Mouse (Mus musculus) myocyte (in vitro differentiated cells): ENCODE measurements around the gene Ttc7. TPM values are rescaled to one million over a fixed set of nuclear protein-coding genes. Genes with fewer than 3 reads are reported as not detected.

Source experiments
- H3K27me3 ChIP-seq: one replicate; pipeline ENCODE4 v1.6.1; 2011; ENCODE audit not compliant: control insufficient read depth, insufficient read depth, insufficient read length
- H3K36me3 ChIP-seq: one replicate; pipeline ENCODE4 v1.6.1; 2011; ENCODE audit not compliant: control insufficient read depth, insufficient read depth
- H3K4me2 ChIP-seq: one replicate; pipeline ENCODE4 v1.6.1; 2011; ENCODE audit warnings: low read depth, control low read depth
- H3K4me3 ChIP-seq: one replicate; pipeline ENCODE4 v1.5.1; 2011; ENCODE audit warnings: mild to moderate bottlenecking, control low read depth, moderate library complexity
- H3K79me2 ChIP-seq: one replicate; pipeline ENCODE4 v1.6.1; 2011; ENCODE audit not compliant: control insufficient read depth, insufficient read depth
- H3ac ChIP-seq: one replicate; pipeline ENCODE4 v1.6.1; 2011; ENCODE audit not compliant: control insufficient read depth, insufficient read length
- CEBPB ChIP-seq: IDR thresholded peaks from 2 replicates; pipeline ENCODE4 v1.6.1; 2011; ENCODE audit warnings: mild to moderate bottlenecking, moderate library complexity; ENCODE audit not compliant: poor library complexity, insufficient read depth, severe bottlenecking
- E2F4 ChIP-seq: IDR thresholded peaks from one replicate; pipeline ENCODE4 v1.6.1; 2011; ENCODE audit warnings: mild to moderate bottlenecking, control low read depth, moderate library complexity; ENCODE audit not compliant: insufficient read depth
- MAX ChIP-seq: IDR thresholded peaks from one replicate; pipeline ENCODE4 v1.6.1; 2011; ENCODE audit warnings: low read depth, mild to moderate bottlenecking, control low read depth
- MYOD1 ChIP-seq, 3 experiments: IDR thresholded peaks; one replicate each; pipeline ENCODE4 v1.6.1; 2011; ENCODE audit warnings: control low read depth in 2 of 3, low read depth in 2 of 3, mild to moderate bottlenecking in 2 of 3, moderate library complexity in 1 of 3; ENCODE audit not compliant: insufficient read length in 2 of 3, control insufficient read depth in 1 of 3
- MYOG ChIP-seq, 3 experiments: IDR thresholded peaks; one replicate each; pipeline ENCODE4 v1.6.1; 2011; ENCODE audit warnings: control low read depth in 2 of 3, low read depth in 2 of 3, mild to moderate bottlenecking in 2 of 3; ENCODE audit not compliant: insufficient read length in 2 of 3, control insufficient read depth in 1 of 3, insufficient read depth in 1 of 3
- POLR2A ChIP-seq: IDR thresholded peaks from one replicate; pipeline ENCODE4 v1.6.1; 2011; ENCODE audit warnings: low read depth, mild to moderate bottlenecking, control low read depth, moderate library complexity; ENCODE audit not compliant: insufficient read length
- POLR2AphosphoS2 ChIP-seq: IDR thresholded peaks from one replicate; pipeline ENCODE4 v1.6.1; 2011; ENCODE audit warnings: low read depth, control low read depth; ENCODE audit not compliant: insufficient read length
- REST ChIP-seq: IDR thresholded peaks from one replicate; pipeline ENCODE4 v1.6.1; 2011; ENCODE audit warnings: mild to moderate bottlenecking, control low read depth, moderate library complexity; ENCODE audit not compliant: insufficient read depth, insufficient read length
- SRF ChIP-seq: IDR thresholded peaks from one replicate; pipeline ENCODE4 v1.6.1; 2011; ENCODE audit warnings: low read depth; ENCODE audit not compliant: control insufficient read depth, insufficient read length
- TCF12 ChIP-seq: IDR thresholded peaks from one replicate; pipeline ENCODE4 v1.6.1; 2011; ENCODE audit warnings: mild to moderate bottlenecking, control low read depth; ENCODE audit not compliant: poor library complexity, insufficient read depth, severe bottlenecking
- TCF3 ChIP-seq: IDR thresholded peaks from one replicate; pipeline ENCODE4 v1.6.1; 2011; ENCODE audit warnings: low read depth, control low read depth; ENCODE audit not compliant: insufficient read length
- USF1 ChIP-seq: IDR thresholded peaks from one replicate; pipeline ENCODE4 v1.6.1; 2011; ENCODE audit warnings: low read depth, mild to moderate bottlenecking, control low read depth, moderate library complexity
- polyA plus RNA-seq: library from polyadenylated mRNA; unstranded; fragments of >200 nt; fragmentation: generic; extraction: Trizol; gene quantifications from one replicate; pipeline ENCODE4 v1.2.1, GENCODE M21; 2012; ENCODE audit warnings: missing spikeins

The Ttc7 gene
- polyA plus RNA-seq, 1 experiment, result 15.2 TPM

DNA sequence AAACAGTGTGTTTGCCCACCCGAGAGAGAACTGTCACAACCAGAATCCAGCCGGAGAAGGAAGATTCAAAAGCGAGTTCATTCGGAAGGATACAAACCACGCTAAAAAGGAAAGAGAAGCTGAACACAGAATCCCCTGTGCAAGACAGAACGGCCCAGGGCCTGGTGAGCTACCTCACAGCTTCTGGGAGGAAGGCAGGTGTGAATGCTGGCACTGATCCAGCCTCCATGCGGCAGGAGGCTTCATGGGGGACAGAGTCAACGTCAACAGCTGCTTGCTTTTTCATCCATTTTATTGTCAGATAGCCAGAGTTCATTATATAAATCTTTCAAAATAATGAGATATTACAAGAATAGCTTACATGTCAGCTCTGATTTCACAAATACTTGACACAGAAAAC lies 28.3 kb upstream of the Ttc7 start:
- H3ac ChIP-seq, result no peak overlapping the region
- no peak for TF ChIP-seq MAX
- TF ChIP-seq CEBPB, result no peak
- TF ChIP-seq REST, result no peak
- no peak for TF ChIP-seq E2F4
- TF ChIP-seq MYOD1 (IDR thresholded peaks at IDR 0.05; ENCODE audit: control insufficient read depth in 1 of 3, insufficient read length in 2 of 3, low read depth in 2 of 3), result no peak
- no peak for TF ChIP-seq SRF
- TF ChIP-seq TCF12, result no peak
- no peak for TF ChIP-seq TCF3
- TF ChIP-seq MYOG (IDR thresholded peaks at IDR 0.05; ENCODE audit: control insufficient read depth in 1 of 3, insufficient read depth in 1 of 3, insufficient read length in 2 of 3, low read depth in 2 of 3), result no peak
- TF ChIP-seq USF1, result no peak
- no peak for TF ChIP-seq POLR2AphosphoS2
- TF ChIP-seq POLR2A, result no peak
- H3K79me2 ChIP-seq, result no peaks in the 10 kb centered on the region
- no peak overlapping the region for H3K4me2 ChIP-seq
- peaks cover 30% of the 10 kb centered on the region for H3K36me3 ChIP-seq
- no peak overlapping the region for H3K4me3 ChIP-seq
- H3K27me3 ChIP-seq, result no peaks in the 10 kb centered on the region

DNA sequence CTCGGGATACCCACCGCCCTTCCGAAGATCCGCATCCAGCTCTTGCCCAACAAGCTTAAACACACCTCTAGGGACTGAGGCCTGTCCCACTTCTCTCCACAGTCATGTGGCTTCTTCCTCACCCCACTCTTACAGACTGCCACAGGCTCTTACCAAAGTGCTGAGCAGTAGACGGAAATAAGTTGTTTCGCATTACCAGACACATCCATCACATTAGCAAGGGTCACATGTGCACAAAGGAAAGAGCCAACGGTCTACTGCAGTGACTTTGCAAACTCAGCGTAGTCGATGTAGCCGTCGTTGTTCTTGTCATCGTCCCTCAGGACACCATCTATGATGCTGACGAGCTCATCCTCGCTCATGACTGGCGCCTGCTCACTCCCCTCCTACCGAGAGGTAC lies 27.0 kb upstream of the Ttc7 start:
- no peak for TF ChIP-seq MYOD1 (IDR thresholded peaks at IDR 0.05; ENCODE audit: control insufficient read depth in 1 of 3, insufficient read length in 2 of 3, low read depth in 2 of 3)
- TF ChIP-seq MYOG (IDR thresholded peaks at IDR 0.05; ENCODE audit: control insufficient read depth in 1 of 3, insufficient read depth in 1 of 3, insufficient read length in 2 of 3, low read depth in 2 of 3), result no peak
- no peak for TF ChIP-seq CEBPB
- TF ChIP-seq REST, result no peak
- TF ChIP-seq SRF, result no peak
- no peak for TF ChIP-seq TCF12
- no peak for TF ChIP-seq TCF3
- no peak for TF ChIP-seq USF1
- TF ChIP-seq MAX, result no peak
- TF ChIP-seq POLR2AphosphoS2, result no peak
- no peak for TF ChIP-seq POLR2A
- TF ChIP-seq E2F4, result no peak
- H3K36me3 ChIP-seq, result peaks cover 30% of the 10 kb centered on the region
- H3ac ChIP-seq, result no peak overlapping the region
- H3K27me3 ChIP-seq, result no peaks in the 10 kb centered on the region
- peaks cover 4% of the 10 kb centered on the region for H3K79me2 ChIP-seq
- H3K4me3 ChIP-seq, result no peak overlapping the region
- H3K4me2 ChIP-seq, result no peak overlapping the region

- Histone ChIP-seq H3K36me3 (peaks cover 6% of the 10 kb centered on the region), H3K79me2 (peaks cover 44% of the 10 kb centered on the region), H3K4me3 (no peak overlapping the region), H3K4me2 (no peak overlapping the region), H3K27me3 (no peaks in the 10 kb centered on the region), H3ac (no peak overlapping the region)
- TF ChIP-seq USF1 (no peak), SRF (no peak), CEBPB (no peak), MYOD1 (IDR thresholded peaks at IDR 0.05; ENCODE audit: control insufficient read depth in 1 of 3, insufficient read length in 2 of 3, low read depth in 2 of 3) (no peak), POLR2A (no peak), E2F4 (no peak), REST (no peak), MAX (no peak), MYOG (IDR thresholded peaks at IDR 0.05; ENCODE audit: control insufficient read depth in 1 of 3, insufficient read depth in 1 of 3, insufficient read length in 2 of 3, low read depth in 2 of 3) (no peak), TCF12 (no peak), TCF3 (no peak), POLR2AphosphoS2 (no peak)
Observed at GRCm38 (mm10) chr17:87263401-87263800, 19.3 kb upstream of the Ttc7 start.

DNA sequence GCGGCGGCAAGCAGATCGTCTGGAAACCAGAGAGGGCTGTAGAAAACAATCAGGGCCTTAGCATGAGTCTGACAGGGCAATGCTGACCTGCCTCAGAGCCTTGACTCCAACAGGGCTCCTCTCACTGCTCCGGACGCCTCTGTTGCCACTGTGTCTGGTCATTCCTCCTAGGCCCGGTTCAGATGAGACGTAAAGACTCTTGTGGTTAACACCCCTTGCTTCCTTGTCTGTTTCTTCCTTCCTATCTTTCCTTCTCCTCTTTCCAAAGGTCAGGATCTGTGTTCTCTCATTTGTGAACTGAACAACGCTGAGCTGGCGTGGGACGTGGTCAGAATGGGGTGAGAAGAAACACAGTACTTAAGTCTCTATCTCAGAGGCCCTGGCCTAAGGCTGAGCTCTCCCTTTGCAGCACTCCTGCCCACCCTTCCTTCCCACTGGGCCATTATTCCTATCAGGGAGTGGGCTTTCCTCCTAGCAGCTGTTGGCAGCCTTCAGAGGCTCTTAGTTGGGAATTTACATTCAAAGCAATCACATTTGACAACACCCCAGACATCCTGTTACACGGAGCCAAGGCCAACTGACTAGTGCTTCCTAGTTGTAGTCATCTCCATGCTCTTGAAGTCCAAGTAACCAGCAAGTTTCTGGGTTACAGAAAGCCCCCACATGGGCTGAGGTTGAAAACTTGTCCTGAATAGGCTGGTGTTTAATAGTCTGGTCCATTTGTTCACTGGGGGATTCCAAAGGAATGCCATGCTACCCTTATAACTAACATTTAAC lies 18.4 kb upstream of the Ttc7 start:
- no peaks in the 10 kb centered on the region for H3K27me3 ChIP-seq
- TF ChIP-seq POLR2AphosphoS2 (no peak), TCF3 (no peak), MYOG (IDR thresholded peaks at IDR 0.05; ENCODE audit: control insufficient read depth in 1 of 3, insufficient read depth in 1 of 3, insufficient read length in 2 of 3, low read depth in 2 of 3) (no peak), MYOD1 (IDR thresholded peaks at IDR 0.05; ENCODE audit: control insufficient read depth in 1 of 3, insufficient read length in 2 of 3, low read depth in 2 of 3) (no peak), E2F4 (no peak), POLR2A (no peak), TCF12 (no peak), CEBPB (no peak), REST (no peak)
- peaks cover 6% of the 10 kb centered on the region for H3K36me3 ChIP-seq
- peaks cover 44% of the 10 kb centered on the region for H3K79me2 ChIP-seq
- no peak overlapping the region for H3ac ChIP-seq
- peak overlapping the region; percentile 71 for H3K4me3 ChIP-seq
- H3K4me2 ChIP-seq, result peak overlapping the region; percentile 64
